Mouse (Mus musculus) kidney, adult 2 months (tissue): ENCODE measurements around the gene Trank1.

ENCODE experiments used
- CTCF ChIP-seq: fragments of 200-500 bp; conservative IDR thresholded peaks from 2 replicates; pipeline ENCODE4 v1.5.1; 2011; ENCODE audit warnings: low read depth, mild to moderate bottlenecking, control low read depth, low read length, moderate library complexity, mixed read lengths; ENCODE audit not compliant: insufficient read depth, insufficient read length
- POLR2A ChIP-seq: fragments of 200-500 bp; IDR thresholded peaks from one replicate; pipeline ENCODE4 v1.6.1; 2011; ENCODE audit warnings: low read depth, low read length, control low read depth

DNA sequence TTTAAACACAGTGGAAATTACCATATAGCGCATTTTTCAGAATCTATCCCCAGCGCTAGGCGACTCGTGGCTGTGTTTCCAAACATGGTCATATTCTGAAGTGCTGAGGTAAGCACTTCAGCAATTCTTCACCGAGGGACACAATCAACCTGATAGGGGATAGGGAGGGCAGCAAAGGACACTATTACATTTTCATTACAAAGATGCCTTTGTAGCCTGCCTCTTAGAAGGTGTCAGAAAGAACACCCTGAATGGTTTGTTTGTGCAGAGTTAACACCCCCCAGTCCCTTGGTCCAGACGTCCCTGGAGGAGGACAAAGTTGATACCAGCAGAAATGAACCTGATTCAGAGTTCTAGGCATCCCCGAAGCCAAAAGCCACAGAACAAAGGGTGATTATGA, 15.1 kb upstream of the Trank1 start:
- TF ChIP-seq POLR2A (no peak), CTCF (no peak)
